Mouse (Mus musculus) embryo, embryonic 10 days (tissue): ENCODE data around the gene Zcchc17.
A peak's percentile ranks its signal among the peaks of the same experiment; 100 is the strongest.

ENCODE experiments used
- DNase-seq: peaks from one replicate; pipeline ENCODE4 v3.0.0-alpha.2; 2015; ENCODE audit warnings: low spot score

Zcchc17 gene

GRCm38 (mm10) chr4:130359486-130360237 lies at the start of gene Zcchc17, which contains the start of gene Snrnp40:
TSS of gene Zcchc17 (minus strand) at chr4:130359943.
TSS of gene Snrnp40 (plus strand) at chr4:130360132.
- DNase-seq = peak; percentile 100

- peak; percentile 54 for DNase-seq
Observed at GRCm38 (mm10) chr4:130391265-130391664, 31.5 kb upstream of the Zcchc17 start.

- no peak for DNase-seq
Observed at GRCm38 (mm10) chr4:130389927-130390326, 30.2 kb upstream of the Zcchc17 start.

GRCm38 (mm10) chr4:130389496-130389895 lies 29.8 kb upstream of the Zcchc17 start:
- DNase-seq = no peak

- no peak for DNase-seq
Observed at GRCm38 (mm10) chr4:130387256-130387655, 27.5 kb upstream of the Zcchc17 start.

- no peak for DNase-seq
Observed at GRCm38 (mm10) chr4:130380418-130380817, 20.7 kb upstream of the Zcchc17 start.

- DNase-seq = no peak
Observed at GRCm38 (mm10) chr4:130379181-130379580, 19.4 kb upstream of the Zcchc17 start.

GRCm38 (mm10) chr4:130377500-130377899 lies 17.8 kb upstream of the Zcchc17 start:
- DNase-seq = no peak

- peak; percentile 54 for DNase-seq
Observed at GRCm38 (mm10) chr4:130376675-130377074, 16.9 kb upstream of the Zcchc17 start.

- DNase-seq = no peak
Observed at GRCm38 (mm10) chr4:130360238-130360590, 471 bp upstream of the Zcchc17 start.

- no peak for DNase-seq
Observed at GRCm38 (mm10) chr4:130357946-130358345, 1.8 kb downstream of the Zcchc17 start.

- DNase-seq = no peak
Observed at GRCm38 (mm10) chr4:130352588-130352987, 7.2 kb downstream of the Zcchc17 start.

- no peak for DNase-seq
Observed at GRCm38 (mm10) chr4:130350690-130351422, 8.9 kb downstream of the Zcchc17 start.

- no peak for DNase-seq
Observed at GRCm38 (mm10) chr4:130349666-130350065, 10.1 kb downstream of the Zcchc17 start.

- DNase-seq = peak; percentile 78
Observed at GRCm38 (mm10) chr4:130341691-130342090, 18.1 kb downstream of the Zcchc17 start.

- DNase-seq = no peak
Observed at GRCm38 (mm10) chr4:130335867-130336266, 23.9 kb downstream of the Zcchc17 start.

GRCm38 (mm10) chr4:130327366-130327765 lies 32.4 kb downstream of the Zcchc17 start:
- no peak for DNase-seq

- DNase-seq = no peak
Observed at GRCm38 (mm10) chr4:130325446-130325845, 34.3 kb downstream of the Zcchc17 start.

GRCm38 (mm10) chr4:130323607-130324006 lies 36.1 kb downstream of the Zcchc17 start:
- no peak for DNase-seq

GRCm38 (mm10) chr4:130323165-130323564 lies 36.6 kb downstream of the Zcchc17 start:
- DNase-seq = no peak

GRCm38 (mm10) chr4:130322567-130322966 lies 37.2 kb downstream of the Zcchc17 start:
- no peak for DNase-seq

- no peak for DNase-seq
Observed at GRCm38 (mm10) chr4:130321640-130322039, 38.1 kb downstream of the Zcchc17 start.

GRCm38 (mm10) chr4:130319564-130319963 lies 40.2 kb downstream of the Zcchc17 start:
- no peak for DNase-seq
